Mouse (Mus musculus): ENCODE data around the gene Rsad2. TPM values are rescaled to one million over a fixed set of nuclear protein-coding genes. Genes with fewer than 3 reads are reported as not detected.
"Not testable (repeated sequence)": the region's sequence is repeated elsewhere in the genome, so short reads cannot be mapped to it uniquely, and the experiment has no call there.

Rsad2 gene
- total RNA-seq, 2 experiments from 2014 or later: 22.8 to 23.9 TPM

GRCm38 (mm10) chr12:26449483-26449882, 6.8 kb downstream of the Rsad2 start:
- intact Hi-C loops (cut with DNase I): no loop called here
- no peak for DNase-seq

GRCm38 (mm10) chr12:26446377-26447045, 9.7 kb downstream of the Rsad2 start:
- intact Hi-C loops (cut with DNase I): no loop called here
- no peak for DNase-seq

GRCm38 (mm10) chr12:26444511-26444910, 11.7 kb downstream of the Rsad2 start:
- no peak for DNase-seq
- intact Hi-C loops (cut with DNase I): no loop called here

GRCm38 (mm10) chr12:26444054-26444453, 12.2 kb downstream of the Rsad2 start:
- intact Hi-C loops (cut with DNase I): no loop called here
- peak; percentile 86 to 90 for DNase-seq

- intact Hi-C loops (cut with DNase I): no loop called here
- DNase-seq: no peak
These were observed 16.9 kb downstream of the Rsad2 start for GRCm38 (mm10) chr12:26439366-26439765.

- intact Hi-C loops (cut with DNase I): no loop called here
- no peak for DNase-seq
These were observed 18.3 kb downstream of the Rsad2 start for GRCm38 (mm10) chr12:26437950-26438349.

- intact Hi-C loops (cut with DNase I): no loop called here
- peak; percentile 49 to 56 for DNase-seq
These were observed 19.9 kb downstream of the Rsad2 start for GRCm38 (mm10) chr12:26436334-26436733.

GRCm38 (mm10) chr12:26428771-26429170, 27.5 kb downstream of the Rsad2 start:
- DNase-seq: not testable (repeated sequence)

GRCm38 (mm10) chr12:26424841-26425240, 31.4 kb downstream of the Rsad2 start:
- no peak for DNase-seq
- intact Hi-C loops (cut with DNase I): no loop called here

More at GRCm38 (mm10) chr12:26428771-26429170, 27.5 kb downstream of the Rsad2 start:
- intact Hi-C loops (cut with DNase I): not testable (repeated sequence)

- intact Hi-C loops (cut with DNase I): no loop called here
- DNase-seq: no peak
These were observed 37.9 kb downstream of the Rsad2 start for GRCm38 (mm10) chr12:26418322-26418721.

- intact Hi-C loops (cut with DNase I): no loop called here
- DNase-seq: no peak
These were observed 39.5 kb downstream of the Rsad2 start for GRCm38 (mm10) chr12:26416636-26417295.

- peak; percentile 96 to 97 for DNase-seq
- intact Hi-C loops (cut with DNase I): loop anchor here (2.0 kb wide), 2 partner anchors 46 to 58 kb away; no protein-coding TSS in a partner anchor
These were observed 41.0 kb downstream of the Rsad2 start, which contains the start of gene Rnf144a for GRCm38 (mm10) chr12:26415104-26415771. Rnf144a (minus strand) TSS chr12:26415254.

GRCm38 (mm10) chr12:26414451-26415103, 41.7 kb downstream of the Rsad2 start:
- peak; percentile 59 for DNase-seq
- intact Hi-C loops (cut with DNase I): loop anchor here (1.0 to 5.0 kb wide), 4 partner anchors 46 to 99 kb away; no protein-coding TSS in a partner anchor

GRCm38 (mm10) chr12:26413961-26414411, 42.3 kb downstream of the Rsad2 start:
- no peak for DNase-seq
- intact Hi-C loops (cut with DNase I): loop anchor here (1.0 to 5.0 kb wide), 4 partner anchors 47 to 99 kb away; no protein-coding TSS in a partner anchor

GRCm38 (mm10) chr12:26412802-26413201, 43.5 kb downstream of the Rsad2 start:
- DNase-seq: peak; percentile 54 to 57
- intact Hi-C loops (cut with DNase I): loop anchor here (5.0 kb wide), 1 partner anchor 81 kb away; no protein-coding TSS in a partner anchor

GRCm38 (mm10) chr12:26411841-26412450, 44.3 kb downstream of the Rsad2 start:
- intact Hi-C loops (cut with DNase I): loop anchor here (5.0 kb wide), 1 partner anchor 80 kb away; no protein-coding TSS in a partner anchor
- DNase-seq: no peak

GRCm38 (mm10) chr12:26410443-26410842, 45.8 kb downstream of the Rsad2 start:
- DNase-seq: no peak
- intact Hi-C loops (cut with DNase I): loop anchor here (5.0 kb wide), 1 partner anchor 78 kb away; no protein-coding TSS in a partner anchor

- intact Hi-C loops (cut with DNase I): no loop called here
- no peak for DNase-seq
These were observed 47.5 kb downstream of the Rsad2 start for GRCm38 (mm10) chr12:26408707-26409106.

GRCm38 (mm10) chr12:26404781-26405702, 51.2 kb downstream of the Rsad2 start:
- DNase-seq: peak; percentile 60 to 68
- intact Hi-C loops (cut with DNase I): no loop called here

Data from heart, postnatal 14 days (tissue).